Mouse (Mus musculus): ENCODE measurements at regions not wholly inside any gene's neighbourhood (a gene's known extent, or its start where the extent isn't known, plus 50 kb on each side); places are given as distances from the start of the nearest gene placed in this dataset.
A peak's percentile ranks its signal among the peaks of the same experiment; 100 is the strongest.
"Not testable (repeated sequence)": the region's sequence is repeated elsewhere in the genome, so short reads cannot be mapped to it uniquely, and the experiment has no call there.

DNA sequence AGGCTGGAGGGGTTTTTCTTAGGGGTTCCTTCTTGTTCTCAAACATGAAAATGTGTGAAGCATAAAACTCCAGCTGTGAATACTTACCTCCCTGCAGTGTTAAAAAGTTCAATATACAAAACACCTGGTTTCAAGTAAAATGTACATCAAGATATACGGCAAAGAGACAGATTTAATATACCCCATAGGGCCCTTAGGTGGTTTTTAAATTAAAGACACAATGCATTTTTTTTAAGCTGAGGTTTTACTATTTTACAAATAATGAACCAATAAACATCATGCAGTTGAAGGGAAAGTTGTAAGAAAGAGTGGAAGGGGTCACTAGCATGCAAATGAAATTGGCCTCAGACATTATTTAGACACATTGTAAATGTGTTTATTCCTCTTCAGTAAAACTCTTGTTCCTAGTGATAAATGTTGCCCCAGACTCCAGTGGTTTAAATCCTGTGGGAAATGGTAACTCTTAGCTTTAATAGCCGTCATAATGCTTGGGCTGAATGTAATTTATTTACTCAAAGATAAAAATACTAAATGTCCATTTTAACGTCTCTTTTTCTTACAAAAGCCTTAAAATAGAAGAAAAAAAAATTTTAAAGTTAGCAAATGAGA lies 1337.9 kb downstream of the Efnb2 start:
- DNase-seq: no peak

- no peak for DNase-seq
Observed at GRCm38 (mm10) chr8:7322376-7323066, 1338.5 kb downstream of the Efnb2 start.

GRCm38 (mm10) chr8:7316806-7317355 lies 1344.2 kb downstream of the Efnb2 start:
- no peak for DNase-seq

- DNase-seq: no peak
Observed at GRCm38 (mm10) chr8:7309239-7309638, 1351.8 kb downstream of the Efnb2 start.

- DNase-seq: no peak
Observed at GRCm38 (mm10) chr8:7289361-7289760, 1371.7 kb downstream of the Efnb2 start.

DNA sequence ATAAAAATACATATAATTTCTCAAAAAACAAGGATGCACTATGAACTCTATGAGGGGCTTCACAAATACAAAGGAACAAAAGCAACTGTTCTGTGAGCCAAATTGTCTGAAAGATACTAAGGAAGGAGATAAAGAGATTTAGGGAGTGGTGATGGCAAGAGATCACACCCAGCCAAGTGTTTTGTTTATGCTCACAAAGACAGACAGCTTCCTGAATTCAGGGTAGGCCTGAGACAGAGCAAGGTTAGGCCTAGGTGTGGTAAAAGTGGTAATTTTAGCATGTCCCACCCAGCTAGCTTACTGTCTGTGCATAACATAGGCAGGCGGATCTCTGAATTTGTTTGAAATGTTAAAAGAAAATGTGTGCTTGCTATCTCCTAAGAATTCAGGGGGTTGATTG lies 1374.5 kb downstream of the Efnb2 start:
- DNase-seq: no peak

DNA sequence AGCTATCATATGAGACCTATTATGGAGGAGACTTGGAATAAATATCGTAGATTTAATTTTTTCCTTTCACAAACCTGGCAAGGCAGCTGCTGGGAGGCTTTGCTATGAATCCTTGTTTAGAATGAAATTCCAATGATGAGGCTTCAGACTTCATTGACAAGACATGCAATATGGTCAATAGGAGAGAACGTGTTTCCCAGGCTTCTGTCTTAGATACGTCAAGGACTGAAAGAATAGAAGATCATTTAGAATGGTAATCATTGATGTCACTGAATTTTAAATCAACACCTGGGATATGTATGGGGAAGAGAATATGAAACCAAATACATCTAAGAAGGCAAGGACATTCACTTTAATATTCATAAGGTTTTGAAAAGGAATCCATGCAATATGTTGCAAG lies 1393.6 kb downstream of the Efnb2 start:
- DNase-seq: no peak

DNA sequence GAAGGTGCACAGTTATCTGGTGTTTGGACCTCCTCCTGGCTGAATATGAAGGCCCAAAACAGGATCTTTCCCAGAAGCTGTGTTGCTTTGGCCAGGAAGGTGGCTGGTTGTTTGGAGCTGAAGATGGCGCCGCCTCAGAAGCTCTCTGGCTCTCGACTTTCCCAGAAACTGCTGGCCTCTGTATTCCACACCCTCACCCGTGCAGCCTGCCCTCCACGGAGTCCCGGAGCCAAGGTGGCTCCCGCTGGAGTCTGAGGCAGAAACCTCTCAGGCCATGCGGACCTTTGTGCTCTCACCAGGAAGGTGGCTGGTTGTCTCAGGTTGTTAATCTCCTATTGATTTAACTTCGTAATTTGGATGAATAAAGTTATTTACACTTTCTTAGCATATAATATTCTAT lies 1406.7 kb downstream of the Efnb2 start:
- DNase-seq: not testable (repeated sequence)

DNA sequence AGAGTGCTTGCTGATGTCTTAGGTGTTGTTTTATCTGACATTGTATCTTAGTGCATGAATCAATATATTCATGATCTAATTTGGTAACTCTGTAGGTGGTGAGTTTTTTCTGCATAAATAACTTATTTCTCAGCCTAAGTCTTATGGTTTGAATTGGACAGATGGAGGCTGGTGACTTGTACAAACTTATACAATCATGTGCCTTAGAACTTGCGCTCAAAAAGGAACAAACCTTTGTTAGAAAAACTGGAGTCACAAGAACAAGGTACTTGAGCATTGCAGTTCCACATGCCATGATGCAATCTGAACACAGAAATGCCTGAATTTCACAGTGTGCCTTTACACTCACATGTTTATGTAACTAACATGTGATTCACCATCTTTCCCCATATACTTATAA lies 1420.7 kb downstream of the Efnb2 start:
- no peak for DNase-seq

GRCm38 (mm10) chr8:7234006-7234405 lies 1427.0 kb downstream of the Efnb2 start:
- DNase-seq: no peak

- DNase-seq: no peak
Observed at GRCm38 (mm10) chr8:7219300-7219699, 1441.7 kb downstream of the Efnb2 start.

DNA sequence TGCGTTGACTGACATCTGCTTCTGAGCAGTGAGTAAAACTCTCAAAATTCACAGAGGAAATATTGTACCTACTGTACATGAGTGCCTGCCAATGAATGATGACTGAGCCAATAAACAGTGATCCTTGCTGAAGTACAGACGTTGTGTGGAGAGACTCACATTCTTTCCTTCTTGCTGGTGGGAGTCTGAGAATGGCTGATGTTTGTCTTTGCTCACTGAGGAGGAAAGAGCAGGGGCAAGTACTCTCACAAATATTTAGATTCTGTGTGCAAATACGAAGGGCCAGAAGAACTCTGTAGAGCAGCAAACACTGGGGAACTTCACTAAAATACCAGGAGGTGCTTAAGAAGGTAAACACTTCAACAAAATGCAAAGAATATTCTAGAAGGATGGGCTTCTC lies 1453.9 kb downstream of the Efnb2 start:
- DNase-seq: peak; percentile 25 to 55

DNA sequence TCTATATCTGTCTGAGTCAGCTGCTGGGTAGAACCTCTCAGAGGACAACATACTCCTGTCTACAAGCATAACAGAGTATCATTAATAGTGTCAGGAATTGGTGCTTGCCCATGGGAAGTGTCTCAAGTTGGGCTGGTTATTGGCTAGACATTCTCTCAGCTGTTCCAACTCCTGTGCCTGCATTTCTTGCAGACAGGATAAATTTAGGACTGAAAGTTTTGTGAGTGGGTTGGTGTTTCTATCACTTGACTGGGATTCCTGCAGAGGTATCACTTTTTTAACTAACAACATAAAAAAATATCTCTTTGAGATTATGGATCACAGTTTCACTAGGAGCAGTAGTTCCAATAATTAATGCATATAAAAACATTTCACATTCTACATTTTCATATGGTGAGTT lies 1454.4 kb downstream of the Efnb2 start:
- no peak for DNase-seq

- no peak for DNase-seq
Observed at GRCm38 (mm10) chr8:7205086-7205485, 1456.0 kb downstream of the Efnb2 start.

- no peak for DNase-seq
Observed at GRCm38 (mm10) chr8:7190726-7191125, 1470.3 kb downstream of the Efnb2 start.

GRCm38 (mm10) chr8:7163361-7163760 lies 1497.7 kb downstream of the Efnb2 start:
- peak in 1 of 2 experiments; percentile 15 for DNase-seq

- DNase-seq: no peak
Observed at GRCm38 (mm10) chr8:7131746-7132145, 1529.3 kb downstream of the Efnb2 start.

- no peak for DNase-seq
Observed at GRCm38 (mm10) chr8:7108849-7109248, 1552.2 kb downstream of the Efnb2 start.

GRCm38 (mm10) chr8:7097577-7097976 lies 1563.5 kb downstream of the Efnb2 start:
- DNase-seq: no peak

- DNase-seq: no peak
Observed at GRCm38 (mm10) chr8:7092831-7093230, 1568.2 kb downstream of the Efnb2 start.

DNA sequence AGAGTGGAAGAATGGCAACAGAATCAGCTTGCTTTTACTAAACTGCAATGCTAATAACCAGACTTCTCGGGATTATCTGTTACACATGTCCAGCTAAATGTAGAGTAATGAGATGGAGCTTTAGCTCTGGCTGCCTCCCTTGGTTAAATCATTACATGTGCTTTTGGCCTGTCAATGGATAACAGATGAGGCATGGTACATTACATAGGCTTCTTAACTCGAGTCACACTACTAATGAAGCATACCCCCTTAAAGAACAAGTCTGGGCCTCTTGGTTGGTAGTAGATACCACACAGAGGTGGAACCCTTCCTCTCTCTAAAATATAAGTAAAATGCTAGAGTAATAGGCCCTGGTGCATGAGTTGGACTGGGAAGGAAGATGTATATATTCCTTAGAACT lies 1572.9 kb downstream of the Efnb2 start:
- no peak for DNase-seq

GRCm38 (mm10) chr8:7060255-7060656 lies 1600.8 kb downstream of the Efnb2 start:
- peak; percentile 4 to 41 for DNase-seq

DNA sequence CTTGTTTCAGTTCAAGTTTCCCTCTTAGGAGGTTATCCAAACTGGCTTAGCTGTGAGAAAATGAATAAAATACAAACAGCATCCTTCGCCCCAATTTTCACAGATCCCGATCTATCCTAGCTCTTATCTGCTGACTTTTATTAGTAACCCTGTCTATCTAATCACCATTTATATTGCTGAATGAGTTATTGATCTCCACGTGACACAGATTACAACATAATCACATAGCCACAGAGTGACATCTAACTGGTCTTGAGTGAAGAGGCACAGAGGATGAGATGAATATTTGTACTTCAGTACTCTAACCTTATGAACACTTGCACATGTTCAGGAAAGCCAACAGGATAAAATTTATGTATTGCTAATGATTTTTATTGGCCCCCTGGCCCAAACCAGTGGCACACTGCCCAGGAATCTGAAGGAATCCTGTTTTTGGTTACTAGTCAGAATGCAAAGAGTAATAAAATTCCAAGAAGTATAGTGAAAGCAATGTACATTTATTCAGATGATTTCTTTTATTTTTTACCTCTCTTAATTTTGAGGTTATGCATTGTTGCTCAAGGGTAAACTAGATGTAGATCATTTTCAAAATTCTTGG lies 1634.7 kb downstream of the Efnb2 start:
- DNase-seq: no peak

DNA sequence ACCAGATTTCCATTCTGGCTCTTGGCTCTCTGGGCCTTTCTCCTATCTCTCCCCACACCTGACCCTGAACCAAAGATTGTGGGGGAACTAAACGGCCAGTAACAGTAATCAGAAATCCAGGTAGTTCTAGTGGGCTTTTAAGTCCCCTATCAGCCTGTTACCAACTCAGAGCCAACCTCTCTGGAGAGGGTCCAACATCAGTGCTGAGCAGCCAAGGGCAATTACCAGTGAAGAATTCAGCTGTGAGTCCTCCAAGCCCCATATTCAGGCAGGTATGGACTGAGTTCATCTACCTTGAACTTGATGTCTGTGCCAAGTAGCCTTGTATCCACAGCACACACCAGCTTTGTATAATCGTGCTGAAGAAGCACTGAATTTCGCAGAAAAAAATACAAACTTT lies 1636.7 kb downstream of the Efnb2 start:
- DNase-seq: no peak

All from lung, adult 18-20 months (tissue).